Mouse (Mus musculus) liver, postnatal 0 days (tissue): ENCODE data around the gene Plscr2. TPM values are rescaled to one million over a fixed set of nuclear protein-coding genes. Genes with fewer than 3 reads are reported as not detected.

Source experiments
- ATAC-seq: fragments of 200-750 bp; cut with Nextera tagmentation; 2 replicates; pipeline ENCODE4 v1.8.0; 2017; ENCODE audit warnings: mild to moderate bottlenecking, moderate library complexity
- DNase-seq: peaks from one replicate; pipeline ENCODE4 v3.0.0-alpha.2; 2016
- H3K27ac ChIP-seq: fragments of 300-500 bp; sonication (generic); 2 replicates; pipeline ENCODE4 v1.5.1; 2014; ENCODE audit warnings: antibody characterized with exemption, moderate library complexity, mild to moderate bottlenecking, low read depth
- H3K27me3 ChIP-seq: fragments of 300-500 bp; sonication (generic); 2 replicates; pipeline ENCODE4 v1.6.1; 2014; ENCODE audit warnings: low read length, control low read depth, mixed read lengths; ENCODE audit not compliant: insufficient read depth
- H3K36me3 ChIP-seq: fragments of 300-500 bp; sonication (generic); replicated peaks from 2 replicates; pipeline ENCODE4 v1.6.1; 2014; ENCODE audit warnings: mild to moderate bottlenecking, control low read depth, low read length, moderate library complexity, mixed read lengths; ENCODE audit not compliant: insufficient read depth
- H3K4me1 ChIP-seq: fragments of 300-500 bp; sonication (generic); 2 replicates; pipeline ENCODE4 v1.6.1; 2014; ENCODE audit warnings: antibody characterized with exemption, mild to moderate bottlenecking, control low read depth; ENCODE audit not compliant: insufficient read depth
- H3K4me2 ChIP-seq: fragments of 300-500 bp; sonication (generic); 2 replicates; pipeline ENCODE4 v1.6.1; 2014; ENCODE audit warnings: low read depth, mild to moderate bottlenecking, low read length, moderate library complexity, mixed read lengths
- H3K4me3 ChIP-seq: fragments of 300-500 bp; sonication (generic); 2 replicates; pipeline ENCODE4 v1.5.1; 2014; ENCODE audit warnings: low read depth, low read length
- H3K9ac ChIP-seq: fragments of 300-500 bp; sonication (generic); replicated peaks from 2 replicates; pipeline ENCODE4 v1.6.1; 2014; ENCODE audit warnings: mild to moderate bottlenecking, moderate library complexity
- H3K9me3 ChIP-seq: fragments of 300-500 bp; sonication (generic); 2 replicates; pipeline ENCODE4 v1.6.1; 2016; ENCODE audit warnings: mild to moderate bottlenecking, control low read depth, low read length, mixed read lengths
- CTCF ChIP-seq: sonication (generic); IDR thresholded peaks from 2 replicates; pipeline ENCODE4 v1.5.1; 2016; ENCODE audit warnings: antibody characterized with exemption, low read depth
- EP300 ChIP-seq: IDR thresholded peaks from 2 replicates; pipeline ENCODE4 v1.6.1; 2016; ENCODE audit warnings: antibody characterized with exemption, low read depth, mild to moderate bottlenecking
- WGBS: fragments of 180-500 bp; shearing (Covaris S2); extraction: QIAGEN DNeasy Blood & Tissue Kit; methylation state at CpG from one replicate; pipeline ENCODE4 v1.1.7; 2014; ENCODE audit not compliant: insufficient replicate concordance; 5-methylcytosine and 5-hydroxymethylcytosine counted together
- polyA plus RNA-seq: library from polyadenylated mRNA; unstranded; fragments of >200 nt; fragmentation: Nextera tagmentation; extraction: Ambion mirVana; gene quantifications from 2 replicates; pipeline ENCODE4 v1.2.1, GENCODE M21; 2015

Plscr2 gene
- polyA plus RNA-seq, 1 experiment from 2014 or later = 2.2 TPM

GRCm38 (mm10) chr9:92282563-92283171 is 7.3 kb downstream of the Plscr2 start:
- WGBS = 57% methylated on average over 7 of the region's 7 CpGs
- Histone ChIP-seq H3K27me3 (no peaks in the 10 kb centered on the region), H3K27ac (no peak overlapping the region), H3K4me3 (no peak overlapping the region), H3K4me2 (no peak overlapping the region), H3K9me3 (no peaks in the 10 kb centered on the region), H3K9ac (no peak overlapping the region), H3K4me1 (no peaks in the 10 kb centered on the region), H3K36me3 (no peaks in the 10 kb centered on the region)
- DNase-seq = no peak
- no peak for ATAC-seq
- TF ChIP-seq EP300 (no peak), CTCF (no peak)

- ATAC-seq (peak; percentile 76), DNase-seq (no peak)
- Histone ChIP-seq H3K27me3 (no peaks in the 10 kb centered on the region), H3K9me3 (no peaks in the 10 kb centered on the region), H3K4me3 (no peak overlapping the region), H3K4me1 (no peaks in the 10 kb centered on the region), H3K9ac (no peak overlapping the region), H3K27ac (no peak overlapping the region), H3K36me3 (no peaks in the 10 kb centered on the region), H3K4me2 (no peak overlapping the region)
- TF ChIP-seq CTCF (no peak), EP300 (peak; percentile 79)
- 33% methylated on average over 3 of the region's 3 CpGs for WGBS
Observed at GRCm38 (mm10) chr9:92289675-92290074, 14.3 kb downstream of the Plscr2 start.

GRCm38 (mm10) chr9:92292169-92292568 is 16.8 kb downstream of the Plscr2 start:
- H3K27ac ChIP-seq = no peak overlapping the region
- H3K4me3 ChIP-seq = no peak overlapping the region
- H3K36me3 ChIP-seq = no peaks in the 10 kb centered on the region
- H3K27me3 ChIP-seq = no peaks in the 10 kb centered on the region
- no peak overlapping the region for H3K4me2 ChIP-seq
- no peak for DNase-seq
- WGBS = 75% methylated on average over 2 of the region's 2 CpGs
- ATAC-seq = no peak
- no peaks in the 10 kb centered on the region for H3K9me3 ChIP-seq
- H3K4me1 ChIP-seq = no peaks in the 10 kb centered on the region
- no peak overlapping the region for H3K9ac ChIP-seq
- TF ChIP-seq CTCF = no peak
- no peak for TF ChIP-seq EP300

GRCm38 (mm10) chr9:92292922-92293321 is 17.5 kb downstream of the Plscr2 start:
- DNase-seq (no peak), ATAC-seq (no peak)
- Histone ChIP-seq H3K36me3 (no peaks in the 10 kb centered on the region), H3K4me3 (no peak overlapping the region), H3K27ac (no peak overlapping the region), H3K4me1 (no peaks in the 10 kb centered on the region), H3K9ac (no peak overlapping the region), H3K27me3 (no peaks in the 10 kb centered on the region), H3K9me3 (no peaks in the 10 kb centered on the region), H3K4me2 (no peak overlapping the region)
- no peak for TF ChIP-seq EP300
- no peak for TF ChIP-seq CTCF
- WGBS = 69% methylated on average over 3 of the region's 3 CpGs

- WGBS = 81% methylated on average over 2 of the region's 2 CpGs
Observed at GRCm38 (mm10) chr9:92293560-92294548, 18.5 kb downstream of the Plscr2 start.

GRCm38 (mm10) chr9:92298288-92298687 is 22.9 kb downstream of the Plscr2 start:
- no peak for TF ChIP-seq EP300
- no peak for ATAC-seq

More at GRCm38 (mm10) chr9:92293560-92294548, 18.5 kb downstream of the Plscr2 start:
- Histone ChIP-seq H3K9ac (no peak overlapping the region), H3K9me3 (no peaks in the 10 kb centered on the region), H3K27me3 (no peaks in the 10 kb centered on the region), H3K4me3 (no peak overlapping the region), H3K36me3 (no peaks in the 10 kb centered on the region), H3K4me2 (no peak overlapping the region), H3K4me1 (no peaks in the 10 kb centered on the region), H3K27ac (no peak overlapping the region)
- ATAC-seq (no peak), DNase-seq (no peak)
- TF ChIP-seq EP300 = peak; percentile 41; the same call in 1 of the 2 replicates
- TF ChIP-seq CTCF = no peak

More at GRCm38 (mm10) chr9:92298288-92298687, 22.9 kb downstream of the Plscr2 start:
- DNase-seq = no peak
- Histone ChIP-seq H3K27me3 (no peaks in the 10 kb centered on the region), H3K36me3 (no peaks in the 10 kb centered on the region), H3K9ac (no peak overlapping the region), H3K9me3 (no peaks in the 10 kb centered on the region), H3K4me1 (no peaks in the 10 kb centered on the region), H3K27ac (no peak overlapping the region), H3K4me2 (no peak overlapping the region), H3K4me3 (no peak overlapping the region)
- 72% methylated on average over 1 of the region's 1 CpGs for WGBS
